Mouse (Mus musculus): ENCODE data around the gene Olfr203.
"Not testable (repeated sequence)": the region's sequence is repeated elsewhere in the genome, so short reads cannot be mapped to it uniquely, and the experiment has no call there.

Gene Olfr203

DNA sequence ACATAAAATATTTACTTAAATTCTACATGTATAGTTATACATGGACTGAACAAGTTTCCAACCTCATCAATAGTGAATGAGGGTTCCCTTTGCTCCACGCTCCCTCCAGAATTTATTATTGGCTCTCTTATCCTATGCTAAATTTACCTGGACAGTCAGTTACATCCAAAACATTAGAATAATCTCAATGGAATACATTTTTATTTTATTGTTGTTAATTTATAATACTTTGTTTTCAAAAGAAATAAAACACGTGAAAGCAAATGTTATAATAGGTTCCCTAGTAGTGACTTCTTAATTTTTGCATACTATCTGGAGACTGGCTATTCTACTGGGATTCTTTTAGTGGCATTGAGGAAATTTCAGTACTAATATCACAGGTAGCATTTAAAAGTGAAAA, at the start of gene Olfr203:
Gene Olfr203, plus strand, starts transcription at position 301 of the 400 bp plus-strand sequence.
- no peak for DNase-seq (ENCODE audit: low read depth, low spot score)

DNA sequence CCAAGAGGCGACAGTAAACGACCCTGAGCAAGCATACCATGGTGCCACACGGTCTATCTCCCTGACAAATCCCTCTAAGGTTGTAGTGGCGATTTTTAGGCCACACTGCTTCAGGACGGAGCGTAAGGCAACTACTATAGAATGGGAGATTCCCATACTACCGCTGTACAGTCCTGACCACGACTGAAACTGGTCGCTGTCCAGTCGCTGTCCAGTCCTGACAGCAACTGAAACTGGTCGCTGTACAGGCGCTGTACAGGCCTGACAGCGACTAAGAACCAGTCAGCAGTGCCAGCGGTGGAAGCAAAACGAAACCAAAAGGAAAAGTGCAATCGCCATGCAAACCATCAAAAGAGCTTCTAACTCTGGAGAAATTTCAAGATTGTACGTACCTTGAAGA, 49.0 kb upstream of the Olfr203 start:
- DNase-seq (ENCODE audit: low read depth, low spot score): no peak

DNA sequence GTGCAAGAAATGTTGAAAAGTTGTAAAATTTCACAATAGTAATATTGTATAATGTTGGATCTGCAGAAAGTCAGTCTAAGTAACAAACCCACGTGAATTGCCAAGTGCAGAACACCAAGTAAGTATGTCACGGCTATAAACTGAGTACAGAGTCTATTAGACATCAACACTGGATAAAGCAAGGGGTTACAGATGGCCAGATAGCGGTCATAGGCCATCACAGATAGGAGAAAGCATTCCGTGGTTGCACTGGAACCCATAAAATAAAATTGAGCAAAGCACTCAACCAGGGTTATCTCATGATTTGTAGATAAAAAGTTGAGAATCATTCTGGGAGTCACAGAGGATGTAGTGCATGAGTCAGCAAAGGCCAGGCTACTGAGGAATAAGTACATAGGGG, 29.6 kb upstream of the Olfr203 start:
- not testable (repeated sequence) for DNase-seq (ENCODE audit: low read depth, low spot score)

DNA sequence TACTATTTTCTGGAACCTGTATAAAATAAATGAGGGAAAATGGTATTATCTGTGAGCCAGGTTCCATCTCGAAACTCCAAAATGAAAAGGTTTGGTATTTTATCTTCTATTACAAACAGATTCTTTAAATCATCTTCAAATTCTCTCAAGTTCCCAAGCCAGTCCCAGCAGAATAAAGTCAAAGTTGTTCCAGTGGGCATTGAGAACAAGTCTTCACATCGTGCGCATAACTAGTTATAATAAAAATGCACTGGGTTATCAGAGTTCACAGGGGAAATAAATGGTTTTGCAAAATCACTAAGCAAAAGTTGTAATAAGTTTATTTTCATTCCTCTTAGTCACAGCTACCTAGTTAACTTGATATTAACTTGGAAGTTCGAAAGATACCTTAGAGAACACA, 26.1 kb upstream of the Olfr203 start, which contains the start of gene Olfr201:
Gene Olfr201, minus strand, starts transcription at position 101 of the 400 bp plus-strand sequence.
- not testable (repeated sequence) for DNase-seq (ENCODE audit: low read depth, low spot score)

DNA sequence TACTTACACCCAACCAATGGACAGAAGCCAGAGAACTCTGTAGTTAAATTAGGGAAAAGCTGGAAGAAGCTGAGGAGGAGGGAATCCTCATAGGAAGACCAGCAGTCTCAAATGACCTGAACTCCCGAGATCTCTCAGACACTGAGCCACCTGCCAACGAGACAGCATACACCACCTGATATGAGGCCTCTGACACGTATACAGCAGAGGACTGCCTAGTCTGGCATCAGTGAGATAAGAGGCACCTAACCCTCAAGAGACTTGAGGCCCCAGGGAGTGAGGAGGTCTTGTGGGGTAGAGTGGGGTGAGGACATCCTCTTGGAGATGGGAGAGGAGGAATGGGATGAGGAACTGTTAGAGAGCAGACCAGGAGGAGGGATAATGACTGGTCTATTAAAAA, 18.1 kb upstream of the Olfr203 start:
- DNase-seq (ENCODE audit: low read depth, low spot score): no peak

DNA sequence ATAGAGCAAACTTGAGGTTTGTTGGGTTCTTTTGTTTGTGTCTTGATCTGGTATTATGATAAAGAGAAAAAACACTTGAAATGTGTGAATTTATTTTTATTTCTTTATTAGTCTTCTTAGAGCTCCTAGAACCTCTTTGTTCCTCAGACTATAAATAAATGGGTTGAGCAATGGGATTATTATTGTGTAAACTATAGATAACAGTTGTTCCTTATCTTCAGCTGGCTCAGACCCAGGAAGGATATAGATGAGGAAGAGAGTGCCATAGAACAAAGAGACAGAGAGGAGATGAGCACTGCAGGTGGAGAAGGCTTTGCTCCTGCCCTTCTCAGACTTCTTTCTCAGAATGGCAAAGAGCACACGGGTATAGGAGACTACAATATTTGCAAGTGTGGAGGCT, 15.2 kb upstream of the Olfr203 start:
- no peak for DNase-seq (ENCODE audit: low read depth, low spot score)

DNA sequence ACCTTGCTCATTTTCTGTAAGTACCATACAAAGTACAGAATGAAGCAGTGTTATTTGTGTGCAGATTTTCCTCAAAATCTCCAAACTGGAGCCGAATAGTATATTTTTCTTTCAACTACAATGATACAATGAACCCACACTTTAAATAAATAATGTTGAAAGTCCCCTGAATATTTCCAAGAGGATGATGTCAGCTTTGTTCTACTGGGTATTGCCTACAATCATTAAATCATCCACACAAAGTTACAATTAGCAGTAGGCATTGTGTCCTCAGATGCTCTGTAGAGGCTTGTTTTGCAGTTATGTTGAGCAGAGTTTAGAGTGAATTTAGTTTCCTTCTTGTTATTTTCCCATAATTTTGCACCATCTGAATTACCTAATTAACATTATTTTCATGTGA, 12.0 kb upstream of the Olfr203 start, which contains the start of gene Olfr202:
Gene Olfr202, minus strand, starts transcription at position 101 of the 400 bp plus-strand sequence.
- DNase-seq (ENCODE audit: low read depth, low spot score): no peak

DNA sequence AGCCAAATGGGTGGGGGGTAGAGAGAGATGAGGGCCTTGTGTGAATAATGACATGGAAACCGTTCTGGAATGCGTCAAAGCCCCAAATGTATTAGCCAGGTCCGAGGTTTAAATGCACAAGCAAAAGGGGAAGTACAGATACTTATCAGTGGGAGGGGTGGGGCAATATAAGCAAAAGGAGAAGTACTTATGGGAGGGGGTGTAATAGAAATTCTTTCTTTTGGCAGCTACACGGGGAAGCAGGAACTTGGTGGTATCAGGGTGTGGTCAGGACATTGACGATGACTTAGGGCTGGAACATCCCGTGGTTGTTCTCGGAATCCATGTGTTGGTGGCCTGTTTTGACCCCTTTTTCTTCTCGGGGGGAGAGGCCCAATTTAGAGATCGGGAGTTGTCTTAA, 11.1 kb upstream of the Olfr203 start:
- DNase-seq (ENCODE audit: low read depth, low spot score): not testable (repeated sequence)

DNA sequence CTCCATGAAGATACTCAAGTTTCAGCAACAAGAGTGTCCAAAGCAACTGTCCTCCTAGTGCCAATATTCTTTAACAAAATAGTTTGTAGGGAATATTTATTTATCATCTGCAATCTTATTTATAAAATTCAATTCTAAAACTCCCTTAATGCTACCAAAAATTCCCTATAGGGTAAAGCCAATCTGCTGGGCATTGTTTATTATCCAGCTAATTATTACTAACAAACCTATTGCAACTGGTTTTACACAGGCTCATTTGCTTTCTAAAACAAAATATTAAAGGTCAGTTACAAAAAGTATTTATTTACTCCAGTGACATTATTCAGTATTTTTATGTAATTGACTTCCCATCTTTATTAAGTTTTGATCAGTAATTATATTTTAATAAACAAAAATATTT, 19.5 kb downstream of the Olfr203 start, which contains the start of gene Olfr204:
Gene Olfr204, minus strand, starts transcription at position 101 of the 400 bp plus-strand sequence.
- no peak for DNase-seq (ENCODE audit: low read depth, low spot score)

DNA sequence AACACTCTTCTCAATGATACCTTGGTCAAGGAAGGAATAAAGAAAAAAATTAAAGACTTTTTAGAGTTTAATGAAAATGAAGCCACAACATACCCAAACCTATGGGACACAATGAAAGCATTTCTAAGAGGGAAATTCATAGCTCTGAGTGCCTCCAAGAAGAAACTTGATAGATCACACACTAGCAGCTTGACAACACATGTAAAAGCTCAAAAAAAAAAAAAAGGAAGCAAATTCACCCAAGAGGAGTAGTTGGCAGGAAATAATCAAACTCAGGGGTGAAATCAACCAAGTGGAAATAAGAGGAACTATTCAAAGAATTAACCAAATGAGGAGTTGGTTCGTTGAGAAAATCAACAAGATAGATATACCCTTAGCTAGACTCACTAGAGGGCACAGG, 24.6 kb downstream of the Olfr203 start:
- DNase-seq (ENCODE audit: low read depth, low spot score): not testable (repeated sequence)

DNA sequence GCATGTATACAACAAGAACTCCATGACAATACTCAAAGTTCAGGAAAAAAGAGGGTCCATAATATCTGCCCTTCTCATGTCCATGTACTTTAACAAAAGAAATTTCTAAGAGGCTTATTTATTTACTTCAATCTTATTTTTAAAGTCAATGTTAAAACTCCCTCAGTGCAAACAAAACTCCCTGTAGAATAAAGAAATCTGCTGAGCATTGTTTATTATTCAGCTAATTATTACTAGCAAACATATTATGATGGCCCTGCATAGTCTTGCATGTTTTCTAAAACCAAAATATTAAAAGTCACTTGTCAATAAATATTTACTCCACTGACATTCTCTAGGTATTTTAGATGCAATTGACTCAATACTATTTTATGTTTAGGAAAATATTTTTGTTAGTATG, 32.4 kb downstream of the Olfr203 start, which contains the start of gene Olfr205:
Gene Olfr205, minus strand, starts transcription at position 101 of the 400 bp plus-strand sequence.
- DNase-seq (ENCODE audit: low read depth, low spot score): no peak

DNA sequence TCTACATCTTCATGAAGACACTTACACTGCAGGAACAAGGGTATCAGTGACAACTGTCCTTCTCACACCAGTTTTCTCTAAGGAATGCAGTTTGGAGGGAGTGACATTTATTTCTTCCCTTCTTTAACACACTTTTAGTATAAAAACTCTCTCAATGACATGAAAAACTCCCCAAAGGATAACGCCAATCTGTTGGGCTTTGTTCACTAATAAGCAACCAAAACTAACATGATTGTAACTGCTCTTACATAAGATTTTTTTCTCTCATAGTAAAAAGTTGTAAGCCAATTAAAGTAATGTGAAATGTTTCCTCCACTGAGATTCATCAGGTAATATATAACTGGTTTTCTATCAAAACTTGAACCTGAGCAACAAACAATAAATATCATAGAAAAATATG, 50.5 kb downstream of the Olfr203 start, which contains the start of gene Olfr206:
Gene Olfr206, minus strand, starts transcription at position 101 of the 400 bp plus-strand sequence.
- DNase-seq (ENCODE audit: low read depth, low spot score): no peak
